Mouse (Mus musculus) midbrain, embryonic 16.5 days (tissue): ENCODE results near the gene Gpr173. TPM values are rescaled to one million over a fixed set of nuclear protein-coding genes. Genes with fewer than 3 reads are reported as not detected.

Source experiments
- ATAC-seq: fragments of 200-750 bp; cut with Nextera tagmentation; 2 replicates; pipeline ENCODE4 v1.8.0; 2017; ENCODE audit warnings: moderate TSS enrichment
- H3K27ac ChIP-seq: fragments of 300-500 bp; sonication (generic); 2 replicates; pipeline ENCODE4 v1.5.1; 2014; ENCODE audit warnings: mild to moderate bottlenecking, low read length, mixed read lengths
- H3K27me3 ChIP-seq: fragments of 300-500 bp; sonication (generic); 2 replicates; pipeline ENCODE4 v1.6.1; 2014; ENCODE audit warnings: low read depth, low read length, mixed read lengths; ENCODE audit not compliant: control insufficient read depth, insufficient read depth
- H3K36me3 ChIP-seq: fragments of 300-500 bp; sonication (generic); 2 replicates; pipeline ENCODE4 v1.6.1; 2014; ENCODE audit warnings: mild to moderate bottlenecking, low read length, moderate library complexity, mixed read lengths; ENCODE audit not compliant: control insufficient read depth, insufficient read depth
- H3K4me1 ChIP-seq: fragments of 300-500 bp; sonication (generic); 2 replicates; pipeline ENCODE4 v1.6.1; 2014; ENCODE audit warnings: mild to moderate bottlenecking, low read length, mixed read lengths; ENCODE audit not compliant: control insufficient read depth, insufficient read depth
- H3K4me2 ChIP-seq: fragments of 300-500 bp; sonication (generic); 2 replicates; pipeline ENCODE4 v1.6.1; 2014; ENCODE audit warnings: mild to moderate bottlenecking, low read length, mixed read lengths
- H3K4me3 ChIP-seq: fragments of 300-500 bp; sonication (generic); 2 replicates; pipeline ENCODE4 v1.5.1; 2014; ENCODE audit warnings: low read depth, mild to moderate bottlenecking, low read length, moderate library complexity, mixed read lengths
- H3K9ac ChIP-seq: fragments of 300-500 bp; sonication (generic); 2 replicates; pipeline ENCODE4 v1.6.1; 2014; ENCODE audit warnings: low read depth, low read length, mixed read lengths
- H3K9me3 ChIP-seq: fragments of 300-500 bp; sonication (generic); replicated peaks from 2 replicates; pipeline ENCODE4 v1.6.1; 2014; ENCODE audit warnings: mild to moderate bottlenecking, low read length, mixed read lengths; ENCODE audit not compliant: control insufficient read depth, poor library complexity, severe bottlenecking
- WGBS: fragments of 180-500 bp; shearing (Covaris S2); extraction: QIAGEN DNeasy Blood & Tissue Kit; methylation state at CpG from one replicate; pipeline ENCODE4 v1.1.7; 2014; 5-methylcytosine and 5-hydroxymethylcytosine counted together
- polyA plus RNA-seq: library from polyadenylated mRNA; unstranded; fragments of >200 nt; fragmentation: Nextera tagmentation; extraction: Ambion mirVana; gene quantifications from 2 replicates; pipeline ENCODE4 v1.2.1, GENCODE M21; 2015

Gene Gpr173
- polyA plus RNA-seq, result 11.1 and 12.3 TPM in 2 replicates

DNA sequence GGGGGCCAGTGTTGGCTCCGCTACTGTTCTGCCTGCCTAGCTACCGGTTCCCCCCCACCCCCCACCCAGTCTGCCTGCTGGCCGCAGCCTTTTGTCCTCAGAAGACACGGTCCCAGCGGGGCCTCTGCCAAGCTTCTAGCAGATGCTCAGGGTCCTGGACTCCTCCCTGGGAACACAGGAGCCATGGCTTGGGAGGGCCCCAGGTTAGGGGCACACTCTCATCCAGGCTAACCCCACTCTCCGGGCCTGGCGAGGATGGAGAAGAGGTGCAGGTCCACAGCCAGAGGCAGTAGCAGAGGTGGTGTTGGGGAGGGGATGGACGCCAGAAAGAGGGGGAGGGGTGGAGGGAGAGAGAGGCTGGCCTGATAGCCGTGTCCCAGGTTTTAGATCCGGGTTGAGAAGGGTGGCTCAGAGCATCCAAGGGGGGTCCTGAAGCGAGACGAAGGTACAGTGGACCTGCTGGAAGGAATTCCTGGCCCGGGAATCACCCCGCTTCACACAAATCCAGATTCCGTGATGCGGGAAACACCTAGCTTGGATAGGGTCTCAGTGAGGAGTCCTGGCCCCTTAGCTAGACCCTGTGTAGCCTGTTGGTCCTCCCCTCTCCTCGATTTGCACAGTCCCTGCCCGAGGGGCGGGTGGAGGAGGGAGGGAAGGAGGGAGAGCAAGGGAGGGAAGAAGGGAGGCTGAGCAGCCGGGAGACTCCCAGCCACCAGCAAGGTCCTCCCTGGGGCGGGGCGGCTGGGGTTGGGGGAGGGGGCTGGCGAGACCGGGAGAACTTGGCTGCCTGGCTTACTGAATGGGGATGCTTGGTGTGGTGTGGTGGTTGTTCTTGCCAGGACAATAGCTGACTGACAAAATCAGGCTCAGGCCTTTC, at the start of gene Gpr173:
TSS of gene Gpr173 (minus strand) at position 308 of the 877 bp plus-strand sequence.
- Histone ChIP-seq H3K27me3 (peaks cover 15% of the 10 kb centered on the region), H3K36me3 (no peaks in the 10 kb centered on the region), H3K9me3 (no peaks in the 10 kb centered on the region), H3K4me3 (peak within 1 kb of the TSS; percentile 59), H3K9ac (peak within 1 kb of the TSS; percentile 72), H3K4me2 (peak within 1 kb of the TSS; percentile 71), H3K27ac (peak within 1 kb of the TSS; percentile 87), H3K4me1 (peaks cover 23% of the 10 kb centered on the region)
- peak; percentile 96 for ATAC-seq
- WGBS, result 16% methylated on average over 19 of the region's 24 CpGs

- Histone ChIP-seq H3K27me3 (peaks cover 21% of the 10 kb centered on the region), H3K4me2 (no peak overlapping the region), H3K9me3 (no peaks in the 10 kb centered on the region), H3K4me1 (no peaks in the 10 kb centered on the region), H3K9ac (no peak overlapping the region), H3K4me3 (no peak overlapping the region), H3K36me3 (no peaks in the 10 kb centered on the region), H3K27ac (no peak overlapping the region)
- WGBS, result 95% methylated on average over 1 of the region's 1 CpGs
- ATAC-seq, result no peak
Measured at GRCm38 (mm10) chrX:152403251-152403650, 34.7 kb upstream of the Gpr173 start.

DNA sequence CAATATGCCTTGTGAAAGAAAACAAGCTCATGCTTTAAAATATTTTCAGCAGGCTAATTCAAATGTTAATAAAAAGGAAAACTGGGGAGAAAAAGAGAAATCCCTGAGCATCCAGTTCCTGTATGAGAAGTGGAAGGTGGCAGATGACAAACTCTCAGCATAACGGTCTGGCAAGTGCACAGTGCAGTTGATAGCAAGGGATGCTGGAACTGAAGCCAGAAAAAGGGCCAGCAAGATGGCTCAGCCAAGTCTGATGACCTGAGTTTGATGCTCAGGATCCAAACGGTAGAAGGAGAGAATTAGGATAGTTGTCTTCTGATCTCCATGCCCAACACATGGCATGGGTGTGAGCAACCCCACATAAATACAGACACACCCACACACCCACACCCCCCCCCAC, 31.6 kb upstream of the Gpr173 start:
- no peak overlapping the region for H3K9ac ChIP-seq
- H3K4me2 ChIP-seq, result no peak overlapping the region
- H3K4me3 ChIP-seq, result no peak overlapping the region
- no peak overlapping the region for H3K27ac ChIP-seq
- H3K9me3 ChIP-seq, result no peaks in the 10 kb centered on the region
- WGBS, result 77% methylated on average over 2 of the region's 2 CpGs
- H3K36me3 ChIP-seq, result no peaks in the 10 kb centered on the region
- H3K27me3 ChIP-seq, result peaks cover 17% of the 10 kb centered on the region
- no peak for ATAC-seq
- H3K4me1 ChIP-seq, result no peaks in the 10 kb centered on the region

- Histone ChIP-seq H3K4me3 (peak overlapping the region; percentile 59), H3K4me1 (peaks cover 23% of the 10 kb centered on the region), H3K27me3 (peaks cover 15% of the 10 kb centered on the region), H3K27ac (peak overlapping the region; percentile 87), H3K9me3 (no peaks in the 10 kb centered on the region), H3K36me3 (no peaks in the 10 kb centered on the region), H3K9ac (peak overlapping the region; percentile 72), H3K4me2 (peak overlapping the region; percentile 71)
- ATAC-seq, result peak; percentile 53
- 36% methylated on average over 4 of the region's 4 CpGs for WGBS
Measured at GRCm38 (mm10) chrX:152368054-152368396, 479 bp downstream of the Gpr173 start.

DNA sequence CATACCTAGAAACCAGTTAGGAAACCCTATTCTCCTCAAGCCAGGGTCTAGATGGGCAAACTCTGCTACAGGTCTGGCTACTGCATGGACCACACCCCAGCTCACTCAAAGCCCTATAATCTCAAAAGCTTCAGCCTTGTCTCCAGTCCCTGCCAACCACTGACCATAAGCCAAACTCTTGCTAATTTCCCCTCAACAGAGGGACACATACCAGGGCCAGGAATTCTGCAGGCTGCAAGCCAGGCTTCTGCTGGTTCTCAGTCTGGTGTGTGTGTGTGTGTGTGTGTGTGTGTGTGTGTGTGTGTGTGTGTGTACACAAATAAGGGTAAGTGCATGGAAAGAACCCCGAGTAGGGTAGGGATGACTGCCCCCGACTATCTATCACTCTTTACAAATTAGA, 2.1 kb downstream of the Gpr173 start:
- 70% methylated on average over 2 of the region's 2 CpGs for WGBS
- Histone ChIP-seq H3K4me2 (peak overlapping the region; percentile 71), H3K4me1 (peaks cover 23% of the 10 kb centered on the region), H3K36me3 (no peaks in the 10 kb centered on the region), H3K4me3 (peak overlapping the region; percentile 59), H3K27ac (no peak overlapping the region), H3K9me3 (no peaks in the 10 kb centered on the region), H3K9ac (no peak overlapping the region), H3K27me3 (peaks cover 15% of the 10 kb centered on the region)
- ATAC-seq, result no peak

- H3K4me1 ChIP-seq, result no peaks in the 10 kb centered on the region
- no peak overlapping the region for H3K9ac ChIP-seq
- no peak overlapping the region for H3K4me2 ChIP-seq
- H3K9me3 ChIP-seq, result no peaks in the 10 kb centered on the region
- ATAC-seq, result peak; percentile 82
- no peak overlapping the region for H3K4me3 ChIP-seq
- H3K27me3 ChIP-seq, result peaks cover 14% of the 10 kb centered on the region
- H3K27ac ChIP-seq, result no peak overlapping the region
- H3K36me3 ChIP-seq, result no peaks in the 10 kb centered on the region
- 24% methylated on average over 5 of the region's 5 CpGs for WGBS
Measured at GRCm38 (mm10) chrX:152352553-152353153, 15.9 kb downstream of the Gpr173 start.

DNA sequence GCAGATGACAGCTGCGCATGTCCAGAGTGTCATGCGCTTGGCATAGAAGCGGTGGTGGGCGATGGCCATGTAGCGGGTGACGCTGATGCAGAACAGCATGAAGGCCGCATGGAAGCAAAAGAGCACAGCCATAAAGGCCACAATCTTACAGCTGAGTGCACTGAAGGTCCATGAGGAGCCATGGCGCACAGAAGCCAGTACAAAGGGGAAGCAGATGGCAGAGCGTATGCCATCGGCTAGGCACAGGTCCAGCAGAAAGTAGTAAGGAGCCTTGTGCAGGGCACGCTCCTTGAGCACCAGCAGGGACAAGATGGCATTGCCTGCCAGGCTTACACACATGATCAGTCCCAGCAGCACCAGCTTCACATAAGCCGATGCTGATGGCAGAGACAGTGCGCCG, 21.5 kb downstream of the Gpr173 start:
- WGBS, result 98% methylated on average over 14 of the region's 14 CpGs
- peaks cover 19% of the 10 kb centered on the region for H3K27me3 ChIP-seq

GRCm38 (mm10) chrX:152346587-152346986, 21.9 kb downstream of the Gpr173 start:
- Histone ChIP-seq H3K36me3 (no peaks in the 10 kb centered on the region), H3K27ac (no peak overlapping the region), H3K4me1 (0 out of 2 replicates have a peak, but pooled peaks cover 2% of the 10 kb centered on the region), H3K27me3 (peaks cover 19% of the 10 kb centered on the region), H3K4me2 (no peak overlapping the region), H3K4me3 (no peak overlapping the region), H3K9ac (no peak overlapping the region), H3K9me3 (no peaks in the 10 kb centered on the region)
- 92% methylated on average over 15 of the region's 15 CpGs for WGBS
- ATAC-seq, result no peak

More for the DNA sequence above, 21.5 kb downstream of the Gpr173 start:
- Histone ChIP-seq H3K27ac (no peak overlapping the region), H3K4me3 (no peak overlapping the region), H3K9ac (no peak overlapping the region), H3K4me1 (0 out of 2 replicates have a peak, but pooled peaks cover 2% of the 10 kb centered on the region), H3K9me3 (no peaks in the 10 kb centered on the region), H3K36me3 (no peaks in the 10 kb centered on the region), H3K4me2 (no peak overlapping the region)
- no peak for ATAC-seq

DNA sequence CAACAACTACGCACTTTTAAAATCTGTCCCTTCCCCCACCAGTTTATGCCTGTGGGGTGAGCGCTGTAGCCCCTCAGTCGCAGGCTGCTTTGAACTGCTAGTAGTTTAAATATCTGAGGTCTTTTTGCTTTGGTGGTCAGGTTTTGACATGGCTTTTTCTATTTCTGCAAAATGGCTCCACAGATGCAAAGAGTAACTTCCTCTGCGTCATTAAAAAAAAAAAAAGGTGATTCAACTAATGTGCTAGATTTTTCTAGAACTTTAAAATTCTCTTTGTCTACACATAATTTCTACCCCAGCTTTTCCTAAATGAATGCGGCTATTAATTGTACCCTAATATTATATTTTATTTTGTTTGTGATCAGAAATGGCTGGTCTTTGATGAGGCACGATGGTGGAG, 25.6 kb downstream of the Gpr173 start:
- peaks cover 26% of the 10 kb centered on the region for H3K27me3 ChIP-seq
- peak overlapping the region; percentile 41 for H3K4me2 ChIP-seq
- H3K4me3 ChIP-seq, result peak overlapping the region; percentile 29
- ATAC-seq, result no peak
- WGBS, result 34% methylated on average over 6 of the region's 6 CpGs
- H3K9me3 ChIP-seq, result no peaks in the 10 kb centered on the region
- peak overlapping the region; percentile 78 for H3K27ac ChIP-seq
- no peaks in the 10 kb centered on the region for H3K36me3 ChIP-seq
- H3K9ac ChIP-seq, result peak overlapping the region; percentile 17; the same call in 1 of the 2 replicates
- peaks cover 15% of the 10 kb centered on the region for H3K4me1 ChIP-seq
